In the genomic region with DNA sequence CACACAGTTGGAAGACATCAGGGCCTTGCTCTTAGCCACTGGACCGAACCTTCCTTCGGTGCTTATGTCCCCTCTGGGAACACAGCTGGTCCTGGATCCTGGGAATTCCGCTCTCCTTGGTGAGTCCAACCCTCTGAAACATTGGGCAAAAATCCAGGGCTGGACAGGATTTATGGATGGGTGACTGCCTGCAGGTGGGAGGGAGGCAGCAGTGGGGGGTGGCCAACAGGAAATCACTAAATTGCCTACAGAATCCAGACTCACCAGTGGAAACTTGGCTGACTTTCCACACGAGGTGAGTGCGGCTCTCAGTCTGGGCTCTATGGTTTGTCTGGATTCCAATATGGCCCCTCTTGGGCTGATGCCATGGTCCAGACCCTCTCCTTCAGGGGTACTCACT, we compare ENCODE assay signal across 10 mouse cellular contexts.
DNase-seq lines count a peak whose midpoint lies in the region; ATAC-seq and TF ChIP-seq lines count a peak whose summit lies in the region.
"Had no signal": no experiment of that assay in that cellular context is flagged by ENCODE, and none has a peak within 500 bp of the region (broad histone marks: within the 10 kb centered on the region; RNA-seq: fewer than 3 reads in every experiment).

No protein-coding gene starts in this region.

- H3K27me3 ChIP-seq in kidney, postnatal 0 days (ENCODE audit: insufficient read depth, low read length) = no peaks in the 10 kb centered on the region
- no peaks in the 10 kb centered on the region for H3K27me3 ChIP-seq in stomach, embryonic 15.5 days (replicated peaks)
- H3K27me3 ChIP-seq in lung, postnatal 0 days (replicated peaks; ENCODE audit: insufficient read depth, low read length) = no peaks in the 10 kb centered on the region

- 37% methylated on average over 5 of the region's 5 CpGs for WGBS in kidney, postnatal 0 days
- 51% methylated on average over 5 of the region's 5 CpGs for WGBS in stomach, embryonic 15.5 days
- WGBS in lung, adult 2 months = 76% methylated on average over 5 of the region's 5 CpGs
- 71% methylated on average over 5 of the region's 5 CpGs for WGBS in lung, postnatal 0 days

- peak; percentile 11 for DNase-seq in left cerebral cortex, postnatal 4 days
- DNase-seq in left cerebral cortex, adult 11 months (ENCODE audit: low spot score) = no peak
- peak; percentile 50 for DNase-seq in gastrocnemius, adult 18-20 months (ENCODE audit: low spot score)
- peak; percentile 63 for DNase-seq in kidney, postnatal 0 days (ENCODE audit: low spot score)
- DNase-seq in heart, postnatal 36 days = no peak
- no peak for DNase-seq in lung, adult 2 months
- DNase-seq in lung, postnatal 0 days (ENCODE audit: low spot score) = no peak
- DNase-seq: lung, postnatal 4 days had no signal

- no peaks in the 10 kb centered on the region for H3K9me3 ChIP-seq in kidney, postnatal 0 days (replicated peaks; ENCODE audit: low read length)
- H3K9me3 ChIP-seq in stomach, embryonic 15.5 days = no peaks in the 10 kb centered on the region
- H3K9me3 ChIP-seq in lung, postnatal 0 days (ENCODE audit: low read length) = no peaks in the 10 kb centered on the region

- no peak overlapping the region for H3K4me2 ChIP-seq in kidney, postnatal 0 days (ENCODE audit: low read length)
- no peak overlapping the region for H3K4me2 ChIP-seq in stomach, embryonic 15.5 days
- H3K4me2 ChIP-seq in lung, postnatal 0 days (replicated peaks; ENCODE audit: low read depth, low read length) = no peak overlapping the region

- no peak for TF ChIP-seq POLR2A in lung, adult 2 months (IDR thresholded peaks at IDR 0.05; ENCODE audit: borderline replicate concordance, extremely low read depth, low read depth, low read length)

- H3K36me3 ChIP-seq in kidney, postnatal 0 days (ENCODE audit: insufficient read depth, low read length) = no peaks in the 10 kb centered on the region
- no peaks in the 10 kb centered on the region for H3K36me3 ChIP-seq in stomach, embryonic 15.5 days
- H3K36me3 ChIP-seq in lung, postnatal 0 days (ENCODE audit: insufficient read depth, low read length) = no peaks in the 10 kb centered on the region

- TF ChIP-seq CTCF in kidney, postnatal 0 days (IDR thresholded peaks at IDR 0.05; ENCODE audit: low read depth) = no peak
- TF ChIP-seq CTCF in lung, adult 2 months (IDR thresholded peaks at IDR 0.05; ENCODE audit: insufficient read depth, low read length) = no peak
- no peak for TF ChIP-seq CTCF in lung, postnatal 0 days (IDR thresholded peaks at IDR 0.05)

- no peak for TF ChIP-seq EP300 in lung, postnatal 0 days (IDR thresholded peaks at IDR 0.05)

- no peak overlapping the region for H3K27ac ChIP-seq in kidney, postnatal 0 days
- H3K27ac ChIP-seq in stomach, embryonic 15.5 days = no peak overlapping the region
- no peak overlapping the region for H3K27ac ChIP-seq in lung, postnatal 0 days (ENCODE audit: low read length)

- ATAC-seq in kidney, postnatal 0 days (replicated peaks; ENCODE audit: low FRiP score, low read depth) = peak; percentile 17; the same call in 1 of the 2 replicates
- ATAC-seq in stomach, embryonic 15.5 days (ENCODE audit: insufficient read depth, low FRiP score, low read depth) = 0 out of 2 replicates have a peak, but pooled peaks have one; percentile 18
- no peak for ATAC-seq in lung, postnatal 0 days
- ATAC-seq: inflammation-experienced regulatory T-cells, adult 6 months had no signal

- H3K9ac ChIP-seq in kidney, postnatal 0 days (ENCODE audit: low read depth, low read length) = no peak overlapping the region
- no peak overlapping the region for H3K9ac ChIP-seq in stomach, embryonic 15.5 days
- H3K9ac ChIP-seq in lung, postnatal 0 days (replicated peaks; ENCODE audit: low read depth) = no peak overlapping the region

- H3K4me3 ChIP-seq in kidney, postnatal 0 days (replicated peaks; ENCODE audit: low read depth, low read length) = no peak overlapping the region
- no peak overlapping the region for H3K4me3 ChIP-seq in stomach, embryonic 15.5 days (replicated peaks)
- H3K4me3 ChIP-seq in lung, adult 2 months (replicated peaks; ENCODE audit: extremely low read depth, low read depth, low read length) = no peak overlapping the region
- no peak overlapping the region for H3K4me3 ChIP-seq in lung, postnatal 0 days (ENCODE audit: low read depth, low read length)

- H3K4me1 ChIP-seq in kidney, postnatal 0 days (replicated peaks; ENCODE audit: insufficient read depth, low read length) = no peaks in the 10 kb centered on the region
- no peaks in the 10 kb centered on the region for H3K4me1 ChIP-seq in stomach, embryonic 15.5 days
- H3K4me1 ChIP-seq in lung, adult 2 months (ENCODE audit: control insufficient read depth, insufficient read depth, low read length) = no peaks in the 10 kb centered on the region
- H3K4me1 ChIP-seq in lung, postnatal 0 days (ENCODE audit: insufficient read depth, low read depth, low read length) = no peaks in the 10 kb centered on the region; the same call in 1 of the 2 replicates

- intact Hi-C loops in left cerebral cortex, postnatal 4 days (cut with DNase I) = no loop called here
- intact Hi-C loops in heart, postnatal 36 days (cut with DNase I) = loop anchor here (5.0 kb wide), 2 partner anchors 154 to 156 kb away; no protein-coding TSS in a partner anchor

Comparison
In these comparisons a context has a peak if more than half of its experiments do, and no peak if none do; other contexts are left out.
1. DNase-seq: peak in left cerebral cortex, postnatal 4 days (single experiment), gastrocnemius, adult 18-20 months (single experiment) and kidney, postnatal 0 days (single experiment); none in left cerebral cortex, adult 11 months (single experiment), heart, postnatal 36 days (0 of 2), lung, adult 2 months (single experiment) and lung, postnatal 0 days (single experiment).